Mouse (Mus musculus) heart, adult 2 months (tissue): ENCODE measurements around the gene Ercc5. TPM values are rescaled to one million over a fixed set of nuclear protein-coding genes. Genes with fewer than 3 reads are reported as not detected.

Source experiments
- DNase-seq, 2 experiments: peaks; one replicate each; pipeline ENCODE4 v3.0.0; 2021
- H3K27ac ChIP-seq: fragments of 200-600 bp; 2 replicates; pipeline ENCODE4 v1.8.1; 2022
- H3K27me3 ChIP-seq: fragments of 200-500 bp; 2 replicates; pipeline ENCODE4 v1.6.1; 2012; ENCODE audit warnings: mild to moderate bottlenecking, low read length, inconsistent platforms, mixed read lengths; ENCODE audit not compliant: control insufficient read depth, insufficient read depth
- H3K36me3 ChIP-seq: fragments of 200-500 bp; 2 replicates; pipeline ENCODE4 v1.6.1; 2012; ENCODE audit warnings: low read length, inconsistent platforms; ENCODE audit not compliant: control insufficient read depth, insufficient read depth
- H3K4me1 ChIP-seq: fragments of 200-500 bp; 2 replicates; pipeline ENCODE4 v1.6.1; 2011; ENCODE audit warnings: low read length; ENCODE audit not compliant: control insufficient read depth, insufficient read depth
- H3K4me3 ChIP-seq: fragments of 200-600 bp; 2 replicates; pipeline ENCODE4 v1.8.1; 2022
- H3K79me2 ChIP-seq: fragments of 200-500 bp; replicated peaks from 2 replicates; pipeline ENCODE4 v1.6.1; 2012; ENCODE audit warnings: mild to moderate bottlenecking, inconsistent platforms, low read length, moderate library complexity, mixed read lengths; ENCODE audit not compliant: control insufficient read depth, insufficient read depth
- H3K9ac ChIP-seq: fragments of 200-500 bp; 2 replicates; pipeline ENCODE4 v1.6.1; 2012; ENCODE audit warnings: low read depth, mild to moderate bottlenecking, control low read depth, inconsistent platforms, low read length, mixed read lengths
- CTCF ChIP-seq: fragments of 200-600 bp; IDR thresholded peaks from 2 replicates; pipeline ENCODE4 v1.8.1; 2022; ENCODE audit warnings: antibody characterized with exemption, mild to moderate bottlenecking, moderate library complexity
- EP300 ChIP-seq: fragments of 200-500 bp; IDR thresholded peaks from 2 replicates; pipeline ENCODE4 v1.6.1; 2011; ENCODE audit warnings: low read depth, low read length, control low read depth; ENCODE audit not compliant: insufficient read depth
- POLR2A ChIP-seq: fragments of 200-500 bp; IDR thresholded peaks from 2 replicates; pipeline ENCODE4 v1.6.1; 2011; ENCODE audit warnings: mild to moderate bottlenecking, low read depth, low read length, control low read depth; ENCODE audit not compliant: insufficient read depth
- WGBS: fragments of 180-500 bp; shearing (Covaris S2); methylation state at CpG from one replicate; pipeline ENCODE4 v1.1.7; 2018; 5-methylcytosine and 5-hydroxymethylcytosine counted together
- intact Hi-C: fragments of 180-260 bp; cut with DNase I; formaldehyde crosslinking; loops from one replicate; pipeline ENCODE4 v1.15.1; 2025
- polyA plus RNA-seq: library from polyadenylated mRNA; depleted of rRNA; stranded (reverse); fragments of >200 nt; gene quantifications from 2 replicates; pipeline ENCODE4 v1.2.3, GENCODE M21; 2012
- total RNA-seq, 2 experiments: library from RNA; stranded (reverse); gene quantifications; 2 replicates each; pipeline ENCODE4 v1.2.3; 2021

Gene Ercc5
- total and polyA plus RNA-seq, 3 experiments = 4.1 to 17.0 (median 16.9) TPM

- no peaks in the 10 kb centered on the region for H3K79me2 ChIP-seq
- peaks cover 4% of the 10 kb centered on the region; the same call in 1 of the 2 replicates for H3K36me3 ChIP-seq
- H3K4me3 ChIP-seq = no peak overlapping the region
- H3K9ac ChIP-seq = no peak overlapping the region
- no peaks in the 10 kb centered on the region for H3K27me3 ChIP-seq
- TF ChIP-seq EP300 = no peak
- no peak for TF ChIP-seq POLR2A
- no peak for TF ChIP-seq CTCF
- intact Hi-C loops = no loop called here
- H3K27ac ChIP-seq = no peak overlapping the region
- H3K4me1 ChIP-seq = no peaks in the 10 kb centered on the region
- DNase-seq = no peak
- WGBS = 69% methylated on average over 4 of the region's 4 CpGs
These were observed 17.5 kb upstream of the Ercc5 start for GRCm38 (mm10) chr1:44129929-44130581.

- 88% methylated on average over 4 of the region's 4 CpGs for WGBS
- DNase-seq = no peak
- H3K4me3 ChIP-seq = no peak overlapping the region
- intact Hi-C loops = loop anchor here (10.0 kb wide), 1 partner anchor 1655 kb away; the partner anchor contains the start of gene Wdr75
- no peak overlapping the region for H3K9ac ChIP-seq
- no peaks in the 10 kb centered on the region for H3K4me1 ChIP-seq
- H3K36me3 ChIP-seq = no peaks in the 10 kb centered on the region
- no peak overlapping the region for H3K27ac ChIP-seq
- TF ChIP-seq EP300 (no peak), POLR2A (no peak), CTCF (no peak)
- no peaks in the 10 kb centered on the region for H3K79me2 ChIP-seq
- H3K27me3 ChIP-seq = no peaks in the 10 kb centered on the region
These were observed 7.3 kb upstream of the Ercc5 start for GRCm38 (mm10) chr1:44140232-44140631.

GRCm38 (mm10) chr1:44142747-44143146, 4.8 kb upstream of the Ercc5 start:
- H3K27ac ChIP-seq = no peak overlapping the region
- no peak for DNase-seq
- H3K9ac ChIP-seq = no peak overlapping the region
- 70% methylated on average over 5 of the region's 5 CpGs for WGBS
- H3K79me2 ChIP-seq = no peaks in the 10 kb centered on the region
- TF ChIP-seq CTCF (no peak), POLR2A (no peak), EP300 (no peak)
- no peaks in the 10 kb centered on the region for H3K4me1 ChIP-seq
- H3K27me3 ChIP-seq = no peaks in the 10 kb centered on the region
- intact Hi-C loops = loop anchor here (10.0 kb wide), 1 partner anchor 1652 kb away; the partner anchor contains the start of gene Wdr75
- no peaks in the 10 kb centered on the region for H3K36me3 ChIP-seq
- H3K4me3 ChIP-seq = no peak overlapping the region

- TF ChIP-seq CTCF (peak; percentile 59), POLR2A (no peak)
- H3K27ac ChIP-seq = no peak overlapping the region
- intact Hi-C loops = loop anchor here (10.0 kb wide), 1 partner anchor 1646 kb away; the partner anchor contains the start of gene Wdr75
- DNase-seq = no peak
- peak overlapping the region; percentile 96 for H3K4me3 ChIP-seq
- no peaks in the 10 kb centered on the region for H3K79me2 ChIP-seq
- 38% methylated on average over 6 of the region's 6 CpGs for WGBS
- no peaks in the 10 kb centered on the region for H3K36me3 ChIP-seq
- H3K4me1 ChIP-seq = 0 out of 2 replicates have a peak, but pooled peaks cover 1% of the 10 kb centered on the region
- no peaks in the 10 kb centered on the region for H3K27me3 ChIP-seq
- H3K9ac ChIP-seq = no peak overlapping the region
These were observed 1.2 kb downstream of the Ercc5 start for GRCm38 (mm10) chr1:44148706-44149105.

GRCm38 (mm10) chr1:44155287-44155686, 7.7 kb downstream of the Ercc5 start:
- no peak for DNase-seq
- TF ChIP-seq POLR2A (no peak), CTCF (peak; percentile 60)
- Histone ChIP-seq H3K27me3 (no peaks in the 10 kb centered on the region), H3K36me3 (peaks cover 4% of the 10 kb centered on the region; the same call in 1 of the 2 replicates), H3K79me2 (no peaks in the 10 kb centered on the region), H3K4me1 (no peaks in the 10 kb centered on the region), H3K4me3 (no peak overlapping the region), H3K27ac (no peak overlapping the region), H3K9ac (no peak overlapping the region)
- intact Hi-C loops = no loop called here
- 98% methylated on average over 4 of the region's 4 CpGs for WGBS

GRCm38 (mm10) chr1:44158317-44158716, 10.8 kb downstream of the Ercc5 start:
- Histone ChIP-seq H3K27me3 (no peaks in the 10 kb centered on the region), H3K36me3 (peaks cover 9% of the 10 kb centered on the region), H3K79me2 (no peaks in the 10 kb centered on the region), H3K4me1 (no peaks in the 10 kb centered on the region), H3K27ac (no peak overlapping the region), H3K9ac (no peak overlapping the region), H3K4me3 (no peak overlapping the region)
- no peak for TF ChIP-seq EP300
- no peak for TF ChIP-seq POLR2A
- TF ChIP-seq CTCF = no peak
- 86% methylated on average over 6 of the region's 6 CpGs for WGBS
- DNase-seq = no peak
- intact Hi-C loops = no loop called here
